Mouse (Mus musculus): ENCODE results near the gene Anapc15-ps. TPM values are rescaled to one million over a fixed set of nuclear protein-coding genes. Genes with fewer than 3 reads are reported as not detected.
A peak's percentile ranks its signal among the peaks of the same experiment; 100 is the strongest.

The Anapc15-ps gene
- polyA plus RNA-seq (2012; rRNA removed) = not detected in 2 replicates

GRCm38 (mm10) chr10:95673351-95673750 is at the start of gene Anapc15-ps:
Gene Anapc15-ps, minus strand, starts transcription at chr10:95673451.
- no peak for DNase-seq (ENCODE audit: low read depth in 1 of 2, low spot score in 2 of 2)
- H3K27ac ChIP-seq (ENCODE audit: insufficient read depth, low read length) = no peak within 1 kb of the TSS
- no peak within 1 kb of the TSS for H3K4me3 ChIP-seq (ENCODE audit: extremely low read depth, insufficient read depth, insufficient read length)
- no peaks in the 10 kb centered on the region for H3K36me3 ChIP-seq (ENCODE audit: control insufficient read depth, insufficient read depth, low read length)
- no peaks in the 10 kb centered on the region; the same call in 1 of the 2 replicates for H3K4me1 ChIP-seq (ENCODE audit: control insufficient read depth, insufficient read depth, insufficient read length)
- H3K27me3 ChIP-seq (ENCODE audit: control insufficient read depth, insufficient read depth, low read length) = no peaks in the 10 kb centered on the region
- WGBS = 96% methylated on average over 3 of the region's 3 CpGs
- no peak for TF ChIP-seq CTCF (IDR thresholded peaks at IDR 0.05; ENCODE audit: extremely low read depth, insufficient read depth, insufficient read length, insufficient replicate concordance)
- TF ChIP-seq POLR2A (IDR thresholded peaks at IDR 0.05; ENCODE audit: low read depth, low read length) = no peak

GRCm38 (mm10) chr10:95722203-95722611 is 49.0 kb upstream of the Anapc15-ps start:
- WGBS = 19% methylated on average over 10 of the region's 10 CpGs
- no peak for TF ChIP-seq CTCF (IDR thresholded peaks at IDR 0.05; ENCODE audit: extremely low read depth, insufficient read depth, insufficient read length, insufficient replicate concordance)
- TF ChIP-seq POLR2A (IDR thresholded peaks at IDR 0.05; ENCODE audit: low read depth, low read length) = no peak
- peak; percentile 10 to 11 for DNase-seq (ENCODE audit: low read depth in 1 of 2, low spot score in 2 of 2)
- no peaks in the 10 kb centered on the region for H3K27me3 ChIP-seq (ENCODE audit: control insufficient read depth, insufficient read depth, low read length)
- no peak overlapping the region for H3K27ac ChIP-seq (ENCODE audit: insufficient read depth, low read length)
- H3K36me3 ChIP-seq (ENCODE audit: control insufficient read depth, insufficient read depth, low read length) = no peaks in the 10 kb centered on the region
- H3K4me3 ChIP-seq (ENCODE audit: extremely low read depth, insufficient read depth, insufficient read length) = no peak overlapping the region
- no peaks in the 10 kb centered on the region; the same call in 1 of the 2 replicates for H3K4me1 ChIP-seq (ENCODE audit: control insufficient read depth, insufficient read depth, insufficient read length)

- Histone ChIP-seq H3K4me3 (ENCODE audit: extremely low read depth, insufficient read depth, insufficient read length) (no peak overlapping the region), H3K27me3 (ENCODE audit: control insufficient read depth, insufficient read depth, low read length) (no peaks in the 10 kb centered on the region), H3K36me3 (ENCODE audit: control insufficient read depth, insufficient read depth, low read length) (no peaks in the 10 kb centered on the region), H3K4me1 (ENCODE audit: control insufficient read depth, insufficient read depth, insufficient read length) (no peaks in the 10 kb centered on the region; the same call in 1 of the 2 replicates), H3K27ac (ENCODE audit: insufficient read depth, low read length) (no peak overlapping the region)
- TF ChIP-seq CTCF (IDR thresholded peaks at IDR 0.05; ENCODE audit: extremely low read depth, insufficient read depth, insufficient read length, insufficient replicate concordance) = no peak
- no peak for TF ChIP-seq POLR2A (IDR thresholded peaks at IDR 0.05; ENCODE audit: low read depth, low read length)
- no peak for DNase-seq (ENCODE audit: low read depth in 1 of 2, low spot score in 2 of 2)
- 84% methylated on average over 12 of the region's 12 CpGs for WGBS
Measured at GRCm38 (mm10) chr10:95720181-95720798, 47.0 kb upstream of the Anapc15-ps start.

GRCm38 (mm10) chr10:95719472-95719871 is 46.2 kb upstream of the Anapc15-ps start:
- no peaks in the 10 kb centered on the region for H3K27me3 ChIP-seq (ENCODE audit: control insufficient read depth, insufficient read depth, low read length)
- 88% methylated on average over 6 of the region's 6 CpGs for WGBS
- H3K27ac ChIP-seq (ENCODE audit: insufficient read depth, low read length) = no peak overlapping the region
- no peak for DNase-seq (ENCODE audit: low read depth in 1 of 2, low spot score in 2 of 2)
- no peaks in the 10 kb centered on the region; the same call in 1 of the 2 replicates for H3K4me1 ChIP-seq (ENCODE audit: control insufficient read depth, insufficient read depth, insufficient read length)
- no peak overlapping the region for H3K4me3 ChIP-seq (ENCODE audit: extremely low read depth, insufficient read depth, insufficient read length)
- TF ChIP-seq CTCF (IDR thresholded peaks at IDR 0.05; ENCODE audit: extremely low read depth, insufficient read depth, insufficient read length, insufficient replicate concordance) = no peak
- no peaks in the 10 kb centered on the region for H3K36me3 ChIP-seq (ENCODE audit: control insufficient read depth, insufficient read depth, low read length)

- Histone ChIP-seq H3K27me3 (ENCODE audit: control insufficient read depth, insufficient read depth, low read length) (no peaks in the 10 kb centered on the region), H3K4me1 (ENCODE audit: control insufficient read depth, insufficient read depth, insufficient read length) (no peaks in the 10 kb centered on the region; the same call in 1 of the 2 replicates), H3K27ac (ENCODE audit: insufficient read depth, low read length) (no peak overlapping the region), H3K36me3 (ENCODE audit: control insufficient read depth, insufficient read depth, low read length) (no peaks in the 10 kb centered on the region), H3K4me3 (ENCODE audit: extremely low read depth, insufficient read depth, insufficient read length) (no peak overlapping the region)
- WGBS = 19% methylated on average over 1 of the region's 1 CpGs
- DNase-seq (ENCODE audit: low read depth in 1 of 2, low spot score in 2 of 2) = no peak
- TF ChIP-seq CTCF (IDR thresholded peaks at IDR 0.05; ENCODE audit: extremely low read depth, insufficient read depth, insufficient read length, insufficient replicate concordance) = no peak
- TF ChIP-seq POLR2A (IDR thresholded peaks at IDR 0.05; ENCODE audit: low read depth, low read length) = no peak
Measured at GRCm38 (mm10) chr10:95718760-95719159, 45.5 kb upstream of the Anapc15-ps start.

- no peak overlapping the region for H3K27ac ChIP-seq (ENCODE audit: insufficient read depth, low read length)
- H3K4me3 ChIP-seq (ENCODE audit: extremely low read depth, insufficient read depth, insufficient read length) = no peak overlapping the region
- H3K4me1 ChIP-seq (ENCODE audit: control insufficient read depth, insufficient read depth, insufficient read length) = no peaks in the 10 kb centered on the region; the same call in 1 of the 2 replicates
- H3K36me3 ChIP-seq (ENCODE audit: control insufficient read depth, insufficient read depth, low read length) = no peaks in the 10 kb centered on the region
- WGBS = 94% methylated on average over 16 of the region's 16 CpGs
- no peak for DNase-seq (ENCODE audit: low read depth in 1 of 2, low spot score in 2 of 2)
- H3K27me3 ChIP-seq (ENCODE audit: control insufficient read depth, insufficient read depth, low read length) = no peaks in the 10 kb centered on the region
- TF ChIP-seq CTCF (IDR thresholded peaks at IDR 0.05; ENCODE audit: extremely low read depth, insufficient read depth, insufficient read length, insufficient replicate concordance) = no peak
- no peak for TF ChIP-seq POLR2A (IDR thresholded peaks at IDR 0.05; ENCODE audit: low read depth, low read length)
Measured at GRCm38 (mm10) chr10:95717106-95717680, 43.9 kb upstream of the Anapc15-ps start.

- 88% methylated on average over 6 of the region's 6 CpGs for WGBS
- no peak overlapping the region for H3K27ac ChIP-seq (ENCODE audit: insufficient read depth, low read length)
- H3K27me3 ChIP-seq (ENCODE audit: control insufficient read depth, insufficient read depth, low read length) = no peaks in the 10 kb centered on the region
- no peak overlapping the region for H3K4me3 ChIP-seq (ENCODE audit: extremely low read depth, insufficient read depth, insufficient read length)
- DNase-seq (ENCODE audit: low read depth in 1 of 2, low spot score in 2 of 2) = no peak
- H3K4me1 ChIP-seq (ENCODE audit: control insufficient read depth, insufficient read depth, insufficient read length) = no peaks in the 10 kb centered on the region
- H3K36me3 ChIP-seq (ENCODE audit: control insufficient read depth, insufficient read depth, low read length) = no peaks in the 10 kb centered on the region
- TF ChIP-seq CTCF (IDR thresholded peaks at IDR 0.05; ENCODE audit: extremely low read depth, insufficient read depth, insufficient read length, insufficient replicate concordance) (no peak), POLR2A (IDR thresholded peaks at IDR 0.05; ENCODE audit: low read depth, low read length) (no peak)
Measured at GRCm38 (mm10) chr10:95715687-95716086, 42.4 kb upstream of the Anapc15-ps start.

Measured in spleen, adult 2 months (tissue).